Mouse (Mus musculus): ENCODE data around the gene Pdk2.

GRCm38 (mm10) chr11:95008661-95009628 lies 32.2 kb downstream of the Pdk2 start:
- TF ChIP-seq EP300 (IDR thresholded peaks at IDR 0.05; ENCODE audit: low read depth), result no peak
- no peak for TF ChIP-seq CTCF (IDR thresholded peaks at IDR 0.05; ENCODE audit: low read depth)

Measured in heart, postnatal 0 days (tissue).